Mouse (Mus musculus) retina, embryonic 14.5 days (tissue): ENCODE measurements at regions not wholly inside any gene's neighbourhood (a gene's known extent, or its start where the extent isn't known, plus 50 kb on each side); places are given as distances from the start of the nearest gene placed in this dataset.

Source experiments
- DNase-seq: peaks from one replicate; pipeline ENCODE4 v3.0.0-alpha.2; 2015; ENCODE audit warnings: low spot score

DNA sequence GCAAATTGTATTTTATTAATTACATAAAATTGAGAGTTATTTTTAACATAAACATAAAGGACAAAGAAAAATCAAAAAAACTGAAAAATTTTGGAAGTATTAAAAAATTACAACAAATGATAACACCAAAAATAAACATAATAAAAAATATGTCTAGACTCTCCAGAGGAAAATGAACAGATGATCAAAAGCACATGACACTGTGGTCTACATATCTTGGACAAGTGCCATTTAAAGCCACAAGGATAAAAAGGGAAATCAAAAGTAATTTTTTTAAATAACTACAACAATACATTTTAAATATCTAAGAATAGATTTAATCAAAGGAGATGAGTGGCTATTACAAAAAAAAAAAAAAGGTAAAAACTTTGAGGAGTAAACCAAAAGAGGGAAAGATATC is 755.6 kb downstream of the Hace1 start:
- DNase-seq = no peak

DNA sequence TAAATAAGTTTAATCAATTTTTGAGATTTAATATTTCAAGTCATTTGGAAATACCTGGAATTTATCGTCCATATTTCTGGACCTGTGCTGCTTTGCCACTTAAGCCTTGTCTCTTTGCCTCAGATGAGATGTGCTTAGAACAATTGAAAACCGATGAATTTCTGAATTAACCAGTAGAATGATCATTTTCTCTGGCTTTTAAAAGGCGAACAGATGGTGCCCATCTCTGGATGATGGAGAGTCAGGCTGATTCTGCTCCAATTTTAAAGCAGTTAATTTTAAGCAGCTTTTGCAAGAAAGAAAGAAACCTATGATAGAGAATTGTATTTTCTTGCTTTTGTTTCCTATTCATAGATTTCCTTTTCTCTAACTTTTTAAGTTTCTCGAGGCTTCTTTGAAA is 767.7 kb downstream of the Hace1 start:
- no peak for DNase-seq

DNA sequence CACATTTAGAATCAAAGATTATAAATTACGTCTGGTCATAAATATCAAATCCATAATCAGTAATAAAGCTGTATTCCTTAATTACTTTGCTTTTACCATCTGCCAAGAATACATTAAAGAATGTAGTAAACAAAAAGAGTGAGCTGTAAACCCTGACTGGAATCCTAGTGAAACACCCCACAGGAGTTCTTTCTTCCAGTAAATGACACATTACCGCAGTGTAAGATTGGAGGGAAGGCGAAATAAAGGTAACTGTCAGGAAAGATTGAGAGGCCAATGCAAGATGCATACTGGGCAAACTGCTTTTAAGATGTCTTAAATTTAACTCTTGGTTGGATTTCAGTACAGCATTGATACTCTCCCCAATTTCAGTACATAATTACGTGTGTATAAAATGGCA is 772.0 kb downstream of the Hace1 start:
- DNase-seq = no peak

DNA sequence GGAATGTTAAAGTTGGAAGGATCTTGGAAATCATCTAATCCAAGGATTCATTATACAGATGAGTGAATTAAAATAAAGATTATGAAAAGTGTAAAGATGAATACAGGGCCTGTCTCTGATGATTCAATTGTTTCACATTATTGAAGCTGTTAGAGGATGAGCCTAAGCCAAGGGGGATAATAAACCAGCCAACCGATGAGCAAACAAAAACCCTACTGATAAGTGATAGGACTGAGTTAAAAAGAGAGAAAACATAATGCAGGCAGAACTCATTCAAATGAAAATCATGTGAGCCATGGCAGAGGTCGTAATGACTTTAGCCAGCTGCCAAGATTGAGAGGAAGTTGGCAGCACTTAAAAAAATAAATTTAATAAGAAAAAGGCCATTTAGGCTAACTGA is 772.6 kb downstream of the Hace1 start:
- no peak for DNase-seq

DNA sequence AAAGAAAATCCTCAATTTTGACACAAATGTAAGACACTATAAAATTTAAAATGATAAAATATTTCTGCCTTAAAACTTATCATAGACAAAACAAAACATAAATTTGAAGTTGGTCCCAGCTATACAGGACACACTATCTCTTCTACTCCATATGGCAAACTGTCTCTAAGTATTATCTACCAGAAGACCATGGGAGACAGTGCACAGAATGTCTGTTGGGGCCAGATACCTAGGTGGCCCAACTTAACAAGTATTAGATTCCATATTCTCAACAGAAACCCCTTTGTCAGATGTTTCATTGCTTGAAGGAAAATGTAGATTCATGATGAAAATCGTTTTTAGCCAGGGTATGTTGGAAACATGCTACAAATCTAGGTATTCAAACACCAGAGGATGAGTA is 779.1 kb downstream of the Hace1 start:
- DNase-seq = no peak

DNA sequence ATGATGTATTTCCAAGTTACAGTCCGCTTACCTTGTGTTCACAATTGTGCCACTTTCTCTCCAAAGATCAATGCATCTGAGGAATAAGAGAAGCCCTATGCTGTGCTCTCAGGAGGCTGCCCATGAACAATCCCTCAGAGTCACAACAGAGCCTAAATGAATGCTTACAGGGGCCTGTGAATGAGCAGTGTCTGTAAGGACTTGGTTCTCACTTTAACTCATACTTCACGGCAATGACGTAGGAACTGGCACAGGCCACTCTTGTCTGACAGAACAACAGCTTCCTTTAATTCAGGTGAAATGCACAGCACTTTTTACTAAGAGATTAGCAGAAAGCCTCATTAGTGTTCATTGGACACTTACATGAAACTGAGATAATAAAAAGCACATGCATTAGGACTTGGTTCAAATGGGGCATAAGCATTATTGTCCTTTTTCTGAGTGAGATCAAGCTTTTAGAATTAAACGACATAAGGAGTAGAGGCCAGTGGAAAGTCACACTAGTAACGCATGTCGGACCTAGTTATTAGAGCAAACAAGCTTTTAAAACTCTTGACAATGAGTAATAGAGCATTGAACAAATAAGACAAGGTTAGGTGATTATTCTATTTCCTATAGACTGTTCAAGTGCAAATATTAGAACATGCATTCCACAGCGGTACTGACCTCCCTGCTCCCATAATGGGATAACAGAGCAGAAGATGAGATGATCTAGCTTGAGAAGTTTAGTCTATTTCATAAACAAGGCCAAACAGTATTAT is 796.3 kb downstream of the Hace1 start:
- no peak for DNase-seq

DNA sequence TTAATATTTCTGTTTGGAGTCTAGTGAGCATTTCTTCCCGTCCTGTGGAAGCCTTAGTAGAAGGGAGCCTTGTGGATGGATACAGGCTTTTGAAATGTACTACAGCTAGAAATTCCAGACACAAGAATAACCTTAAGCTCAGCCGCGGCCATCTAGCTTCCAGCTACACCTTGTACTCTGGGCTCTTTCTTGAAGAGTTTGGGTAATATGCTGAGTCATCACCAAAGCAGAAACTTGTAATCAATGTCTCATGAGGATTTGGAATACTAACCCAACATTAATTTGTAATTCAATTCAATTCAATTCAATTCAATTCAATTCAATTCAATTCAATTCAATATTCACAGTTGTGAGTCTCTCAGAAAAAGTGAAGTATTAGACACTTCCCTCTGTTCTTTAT is 797.0 kb downstream of the Hace1 start:
- no peak for DNase-seq

DNA sequence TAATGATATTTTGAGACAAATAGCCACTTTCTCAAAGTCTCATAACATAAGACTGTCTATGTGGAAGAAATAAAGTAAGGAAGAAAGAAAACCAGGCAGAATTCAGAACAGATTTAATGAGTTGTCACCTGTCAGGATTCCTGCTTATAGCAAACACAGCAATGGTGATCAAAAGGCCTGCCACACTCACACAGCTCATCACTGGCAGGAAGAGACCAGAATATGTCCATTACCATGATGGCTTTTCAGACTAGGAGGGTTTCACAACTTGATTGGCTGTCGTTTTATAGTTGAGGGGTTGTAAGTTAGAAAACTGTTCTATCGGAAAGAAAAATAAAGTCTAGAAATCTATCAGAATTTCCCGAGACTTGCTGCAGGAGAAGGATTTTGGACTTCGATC is 819.5 kb downstream of the Hace1 start:
- no peak for DNase-seq

DNA sequence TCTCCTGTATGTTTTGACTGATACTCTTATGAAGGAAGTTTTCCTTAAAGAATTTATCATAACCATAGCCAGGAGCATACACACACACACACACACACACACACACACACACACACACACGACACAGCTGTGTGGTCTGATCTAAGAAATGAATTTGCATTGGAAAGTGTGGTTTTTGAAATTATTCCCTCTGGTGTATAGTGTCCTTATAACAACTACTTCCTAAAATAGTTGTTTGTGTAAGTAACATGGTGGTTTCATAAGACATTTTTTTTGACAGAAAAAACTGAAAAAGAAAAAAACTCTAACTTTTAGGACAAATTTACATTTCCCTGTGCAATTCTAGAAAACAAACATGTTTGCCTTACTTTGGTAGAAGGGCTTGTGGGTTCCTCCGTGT is 826.3 kb downstream of the Hace1 start:
- no peak for DNase-seq
